Mouse (Mus musculus) natural killer cell, adult 2 months (primary cell): ENCODE results near the gene Rsph1.

Experiments
- DNase-seq, 2 experiments: peaks; one replicate each; pipeline ENCODE4 v3.0.0; 2022; ENCODE audit warnings: low spot score in 2 of 2

Rsph1 gene

GRCm38 (mm10) chr17:31259145-31259544, 18.0 kb downstream of the Rsph1 start:
- DNase-seq, result no peak

- DNase-seq, result no peak
These were observed 18.8 kb downstream of the Rsph1 start for GRCm38 (mm10) chr17:31258310-31258865.

GRCm38 (mm10) chr17:31257898-31258297, 19.3 kb downstream of the Rsph1 start:
- no peak for DNase-seq

GRCm38 (mm10) chr17:31257149-31257548, 20.0 kb downstream of the Rsph1 start:
- no peak for DNase-seq

- peak; percentile 41 to 65 for DNase-seq
These were observed 22.7 kb downstream of the Rsph1 start for GRCm38 (mm10) chr17:31254463-31254931.

GRCm38 (mm10) chr17:31253951-31254350, 23.2 kb downstream of the Rsph1 start:
- DNase-seq, result no peak

- no peak for DNase-seq
These were observed 30.0 kb downstream of the Rsph1 start for GRCm38 (mm10) chr17:31247144-31247543.

GRCm38 (mm10) chr17:31245321-31245720, 31.9 kb downstream of the Rsph1 start:
- no peak for DNase-seq

GRCm38 (mm10) chr17:31242764-31243163, 34.4 kb downstream of the Rsph1 start:
- DNase-seq, result peak in 1 of 2 experiments; percentile 49

- DNase-seq, result no peak
These were observed 36.0 kb downstream of the Rsph1 start for GRCm38 (mm10) chr17:31241156-31241555.

GRCm38 (mm10) chr17:31238234-31239020, 38.8 kb downstream of the Rsph1 start:
- DNase-seq, result no peak

GRCm38 (mm10) chr17:31235915-31236314, 41.3 kb downstream of the Rsph1 start:
- DNase-seq, result no peak

- no peak for DNase-seq
These were observed 44.8 kb downstream of the Rsph1 start for GRCm38 (mm10) chr17:31232251-31233010.

- no peak for DNase-seq
These were observed 45.4 kb downstream of the Rsph1 start for GRCm38 (mm10) chr17:31231780-31232179.

- DNase-seq, result no peak
These were observed 50.3 kb downstream of the Rsph1 start for GRCm38 (mm10) chr17:31226931-31227330.

GRCm38 (mm10) chr17:31226368-31226767, 50.8 kb downstream of the Rsph1 start:
- no peak for DNase-seq

GRCm38 (mm10) chr17:31224591-31224990, 52.6 kb downstream of the Rsph1 start:
- DNase-seq, result peak; percentile 60 to 65

- DNase-seq, result peak; percentile 68 to 73
These were observed 53.3 kb downstream of the Rsph1 start for GRCm38 (mm10) chr17:31223835-31224234.

- DNase-seq, result no peak
These were observed 54.3 kb downstream of the Rsph1 start for GRCm38 (mm10) chr17:31222810-31223310.

GRCm38 (mm10) chr17:31216068-31216955, 60.9 kb downstream of the Rsph1 start:
- no peak for DNase-seq

GRCm38 (mm10) chr17:31211881-31212280, 65.3 kb downstream of the Rsph1 start:
- no peak for DNase-seq
